Mouse (Mus musculus): ENCODE results near the gene Vim.
"Not testable (repeated sequence)": the region's sequence is repeated elsewhere in the genome, so short reads cannot be mapped to it uniquely, and the experiment has no call there.

GRCm38 (mm10) chr2:13603636-13604035 lies 29.9 kb downstream of the Vim start:
- TF ChIP-seq CTCF (IDR thresholded peaks at IDR 0.05; ENCODE audit: borderline replicate concordance, control insufficient read depth, extremely low read depth, insufficient read depth, low read length, poor library complexity); POLR2A (IDR thresholded peaks at IDR 0.05; ENCODE audit: control insufficient read depth, extremely low read depth, insufficient read depth, low read length, poor library complexity): not testable (repeated sequence)
